Mouse (Mus musculus) liver, adult 2 months (tissue): ENCODE measurements around the gene Plekhg1.

Experiments
- CTCF ChIP-seq: fragments of 200-500 bp; IDR thresholded peaks from 2 replicates; pipeline ENCODE4 v1.5.1; 2011; ENCODE audit warnings: low read depth, low read length, control low read depth
- POLR2A ChIP-seq: fragments of 200-500 bp; IDR thresholded peaks from 2 replicates; pipeline ENCODE4 v1.6.1; 2011; ENCODE audit warnings: low read length, control low read depth; ENCODE audit not compliant: insufficient read depth; ENCODE audit errors: extremely low read depth

DNA sequence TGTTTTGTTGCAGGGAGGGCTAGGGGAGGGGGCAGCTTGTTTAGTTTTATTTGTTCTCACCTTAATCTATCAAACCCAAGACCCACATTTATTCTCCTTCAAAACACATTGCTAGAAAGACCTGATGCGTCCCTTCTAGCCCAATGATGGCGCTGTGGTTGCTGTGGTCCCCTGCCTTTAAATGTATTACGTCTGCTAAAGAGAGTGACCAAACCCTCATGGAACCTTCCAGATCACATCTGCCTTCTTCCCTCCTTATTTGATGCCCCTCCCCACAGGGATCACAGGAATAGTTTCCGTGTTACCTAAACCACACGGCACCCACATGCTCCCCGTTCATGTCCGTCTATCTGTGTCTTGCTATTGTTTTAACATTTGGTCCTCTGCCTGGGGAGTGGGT is 265.0 kb downstream of the Plekhg1 start:
- TF ChIP-seq CTCF (no peak), POLR2A (no peak)
